Comparison of ENCODE assay signal across 13 mouse cellular contexts in genomic region chr5:138875180-138876076, GRCm38 (mm10). TPM values are rescaled to one million over a fixed set of nuclear protein-coding genes. Genes with fewer than 3 reads are reported as not detected.
DNase-seq lines count a peak whose midpoint lies in the region; ATAC-seq and TF ChIP-seq lines count a peak whose summit lies in the region.
"Had no signal": no experiment of that assay in that cellular context is flagged by ENCODE, and none has a peak within 500 bp of the region (broad histone marks: within the 10 kb centered on the region; RNA-seq: fewer than 3 reads in every experiment).

No protein-coding gene starts in this region.

- H3K4me3 ChIP-seq in lung, embryonic 14.5 days (ENCODE audit: low read depth, low read length): no peak overlapping the region
- H3K4me3 ChIP-seq in embryonic facial prominence, embryonic 13.5 days: no peak overlapping the region
- H3K4me3 ChIP-seq in kidney, embryonic 14.5 days (ENCODE audit: low read length): no peak overlapping the region
- no peak overlapping the region for H3K4me3 ChIP-seq in stomach, embryonic 15.5 days (replicated peaks)
- no peak overlapping the region for H3K4me3 ChIP-seq in hindbrain, embryonic 13.5 days
- H3K4me3 ChIP-seq: neural tube, embryonic 12.5 days had no signal

- no peaks in the 10 kb centered on the region for H3K9me3 ChIP-seq in lung, embryonic 14.5 days (ENCODE audit: low read depth, low read length)
- no peaks in the 10 kb centered on the region for H3K9me3 ChIP-seq in embryonic facial prominence, embryonic 13.5 days
- no peaks in the 10 kb centered on the region for H3K9me3 ChIP-seq in kidney, embryonic 14.5 days (ENCODE audit: control insufficient read depth, low read length)
- no peaks in the 10 kb centered on the region for H3K9me3 ChIP-seq in stomach, embryonic 15.5 days
- H3K9me3 ChIP-seq in hindbrain, embryonic 13.5 days: no peaks in the 10 kb centered on the region
- H3K9me3 ChIP-seq: neural tube, embryonic 12.5 days had no signal

- H3K4me2 ChIP-seq in lung, embryonic 14.5 days: no peak overlapping the region
- no peak overlapping the region for H3K4me2 ChIP-seq in embryonic facial prominence, embryonic 13.5 days
- no peak overlapping the region for H3K4me2 ChIP-seq in kidney, embryonic 14.5 days (replicated peaks; ENCODE audit: low read depth, low read length)
- no peak overlapping the region for H3K4me2 ChIP-seq in stomach, embryonic 15.5 days
- no peak overlapping the region for H3K4me2 ChIP-seq in hindbrain, embryonic 13.5 days
- H3K4me2 ChIP-seq: hindbrain, embryonic 14.5 days; neural tube, embryonic 12.5 days had no signal

- peak overlapping the region; percentile 23; the same call in 1 of the 2 replicates for H3K9ac ChIP-seq in lung, embryonic 14.5 days
- H3K9ac ChIP-seq in embryonic facial prominence, embryonic 13.5 days: peak overlapping the region; percentile 7; the same call in 1 of the 2 replicates
- no peak overlapping the region for H3K9ac ChIP-seq in kidney, embryonic 14.5 days (ENCODE audit: low read depth, low read length)
- H3K9ac ChIP-seq in stomach, embryonic 15.5 days: no peak overlapping the region
- H3K9ac ChIP-seq in hindbrain, embryonic 13.5 days: no peak overlapping the region
- H3K9ac ChIP-seq: hindbrain, embryonic 14.5 days; neural tube, embryonic 12.5 days had no signal

- no peaks in the 10 kb centered on the region for H3K36me3 ChIP-seq in lung, embryonic 14.5 days (ENCODE audit: insufficient read depth)
- no peaks in the 10 kb centered on the region for H3K36me3 ChIP-seq in embryonic facial prominence, embryonic 13.5 days
- no peaks in the 10 kb centered on the region for H3K36me3 ChIP-seq in kidney, embryonic 14.5 days (ENCODE audit: control insufficient read depth, insufficient read depth, low read length)
- no peaks in the 10 kb centered on the region for H3K36me3 ChIP-seq in stomach, embryonic 15.5 days
- H3K36me3 ChIP-seq in hindbrain, embryonic 13.5 days: no peaks in the 10 kb centered on the region
- H3K36me3 ChIP-seq: neural tube, embryonic 12.5 days had no signal

- no peak for DNase-seq in lung, embryonic 14.5 days
- DNase-seq in lung, postnatal 36 days: no peak
- DNase-seq in cerebellum, postnatal 36 days: no peak
- DNase-seq: cerebellum, postnatal 14 days; right cerebral cortex, postnatal 4 days; thymus, postnatal 14 days had no signal

- WGBS in lung, embryonic 14.5 days: 47% methylated on average over 24 of the region's 24 CpGs
- WGBS in embryonic facial prominence, embryonic 13.5 days: 55% methylated on average over 24 of the region's 24 CpGs
- WGBS in kidney, embryonic 14.5 days: 55% methylated on average over 24 of the region's 24 CpGs
- 44% methylated on average over 24 of the region's 24 CpGs for WGBS in stomach, embryonic 15.5 days
- 80% methylated on average over 24 of the region's 24 CpGs for WGBS in hindbrain, embryonic 13.5 days

- peaks cover 8% of the 10 kb centered on the region for H3K4me1 ChIP-seq in lung, embryonic 14.5 days (ENCODE audit: insufficient read depth)
- peaks cover 10% of the 10 kb centered on the region; the same call in 1 of the 2 replicates for H3K4me1 ChIP-seq in embryonic facial prominence, embryonic 13.5 days
- H3K4me1 ChIP-seq in kidney, embryonic 14.5 days (ENCODE audit: control insufficient read depth, insufficient read depth, low read length): peaks cover 6% of the 10 kb centered on the region; the same call in 1 of the 2 replicates
- H3K4me1 ChIP-seq in stomach, embryonic 15.5 days: peaks cover 11% of the 10 kb centered on the region
- no peaks in the 10 kb centered on the region for H3K4me1 ChIP-seq in hindbrain, embryonic 13.5 days (replicated peaks)
- H3K4me1 ChIP-seq: neural tube, embryonic 12.5 days had no signal

- H3K27me3 ChIP-seq in lung, embryonic 14.5 days (ENCODE audit: insufficient read depth, low read length): no peaks in the 10 kb centered on the region
- H3K27me3 ChIP-seq in embryonic facial prominence, embryonic 13.5 days: no peaks in the 10 kb centered on the region
- H3K27me3 ChIP-seq in kidney, embryonic 14.5 days (ENCODE audit: control insufficient read depth, insufficient read depth, low read length): no peaks in the 10 kb centered on the region
- no peaks in the 10 kb centered on the region for H3K27me3 ChIP-seq in stomach, embryonic 15.5 days (replicated peaks)
- no peaks in the 10 kb centered on the region for H3K27me3 ChIP-seq in hindbrain, embryonic 13.5 days
- H3K27me3 ChIP-seq: neural tube, embryonic 12.5 days had no signal

- peak; percentile 37 for ATAC-seq in lung, embryonic 14.5 days (ENCODE audit: insufficient read depth)
- ATAC-seq in embryonic facial prominence, embryonic 13.5 days (ENCODE audit: insufficient number of reproducible peaks, insufficient read depth, low FRiP score, low TSS enrichment, low read depth): no peak
- ATAC-seq in kidney, embryonic 14.5 days (ENCODE audit: low FRiP score, low TSS enrichment): 0 out of 2 replicates have a peak, but pooled peaks have one; percentile 32
- ATAC-seq in stomach, embryonic 15.5 days (ENCODE audit: insufficient read depth, low FRiP score, low read depth): peak; percentile 54; the same call in 1 of the 2 replicates
- no peak for ATAC-seq in hindbrain, embryonic 13.5 days (ENCODE audit: low FRiP score)

- TF ChIP-seq CTCF in lung, embryonic 14.5 days (IDR thresholded peaks at IDR 0.05; ENCODE audit: low read depth): no peak

- H3K27ac ChIP-seq in lung, embryonic 14.5 days (ENCODE audit: low read depth): 0 out of 2 replicates have a peak overlapping the region, but pooled peaks have one; percentile 8
- peak overlapping the region; percentile 33; the same call in 1 of the 2 replicates for H3K27ac ChIP-seq in embryonic facial prominence, embryonic 13.5 days
- H3K27ac ChIP-seq in kidney, embryonic 14.5 days (ENCODE audit: low read depth, low read length): no peak overlapping the region
- H3K27ac ChIP-seq in stomach, embryonic 15.5 days: peak overlapping the region; percentile 59
- H3K27ac ChIP-seq in hindbrain, embryonic 13.5 days: no peak overlapping the region
- H3K27ac ChIP-seq: hindbrain, embryonic 14.5 days; macrophage; neural tube, embryonic 12.5 days had no signal

RNA-seq across cellular contexts. Expression of gene Gm5294, which starts 55.5 kb away (rescaled TPM):
- not detected in 2 replicates for polyA plus RNA-seq in lung, embryonic 14.5 days (2014; fragmentation: Nextera tagmentation; extraction: Ambion mirVana)
- not detected in 2 replicates for polyA plus RNA-seq in embryonic facial prominence, embryonic 13.5 days (2015; fragmentation: Nextera tagmentation; extraction: Ambion mirVana)
- not detected in 2 replicates for polyA plus RNA-seq in kidney, embryonic 14.5 days (2014; fragmentation: Nextera tagmentation; extraction: Ambion mirVana)
- not detected in 2 replicates for polyA plus RNA-seq in stomach, embryonic 15.5 days (2015; fragmentation: Nextera tagmentation; extraction: Ambion mirVana)
- polyA plus RNA-seq in hindbrain, embryonic 13.5 days (2015; fragmentation: Nextera tagmentation; extraction: Ambion mirVana): 0.73 and 0.97 TPM in 2 replicates
- polyA plus RNA-seq: macrophage; neural tube, embryonic 12.5 days had no signal

Comparison
In these comparisons a context has a peak if more than half of its experiments do, and no peak if none do; other contexts are left out.
1. ATAC-seq: peak in lung, embryonic 14.5 days (single experiment), kidney, embryonic 14.5 days (single experiment) and stomach, embryonic 15.5 days (single experiment); none in embryonic facial prominence, embryonic 13.5 days (single experiment) and hindbrain, embryonic 13.5 days (single experiment).
2. H3K27ac ChIP-seq: peak in lung, embryonic 14.5 days (single experiment), embryonic facial prominence, embryonic 13.5 days (single experiment) and stomach, embryonic 15.5 days (single experiment); none in kidney, embryonic 14.5 days (single experiment) and hindbrain, embryonic 13.5 days (single experiment).
3. H3K9ac ChIP-seq: peak in lung, embryonic 14.5 days (single experiment) and embryonic facial prominence, embryonic 13.5 days (single experiment); none in kidney, embryonic 14.5 days (single experiment), stomach, embryonic 15.5 days (single experiment) and hindbrain, embryonic 13.5 days (single experiment).